15 mouse cellular contexts compared by ENCODE assay signal in the genomic region with DNA sequence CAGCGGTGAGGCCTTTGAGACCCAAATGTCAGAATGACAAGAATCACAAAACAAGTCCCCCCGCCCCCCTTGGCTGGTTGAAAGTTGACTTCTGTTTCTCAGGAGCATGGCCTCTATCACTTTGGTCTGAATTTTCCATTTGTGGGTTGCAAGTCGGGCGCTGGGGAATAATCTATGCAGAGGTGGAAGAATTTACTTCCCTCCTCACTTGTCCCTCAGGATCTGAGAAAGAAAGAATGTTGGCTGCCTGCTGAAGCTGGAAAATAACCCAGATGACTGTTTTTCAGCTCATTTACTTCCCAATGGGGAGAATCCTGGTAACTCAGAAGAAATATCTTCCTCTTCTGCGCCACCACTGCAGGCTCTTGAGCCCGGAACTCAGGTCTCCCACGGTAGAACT. TPM values are rescaled to one million over a fixed set of nuclear protein-coding genes. Genes with fewer than 3 reads are reported as not detected.
"Had no signal": no experiment of that assay in that cellular context is flagged by ENCODE, and none has a peak within 500 bp of the region (broad histone marks: within the 10 kb centered on the region; RNA-seq: fewer than 3 reads in every experiment).

No protein-coding gene starts in this region.

- H3K27ac ChIP-seq: limb, embryonic 15.5 days; liver, embryonic 12.5 days; midbrain, embryonic 10.5 days; neural tube, embryonic 15.5 days; stomach, postnatal 0 days had no signal

- H3K4me1 ChIP-seq: limb, embryonic 15.5 days; liver, embryonic 12.5 days had no signal

- H3K4me2 ChIP-seq: limb, embryonic 15.5 days; liver, embryonic 12.5 days; lung, embryonic 14.5 days; neural tube, embryonic 15.5 days had no signal

- H3K9ac ChIP-seq: limb, embryonic 15.5 days; liver, embryonic 12.5 days; lung, embryonic 14.5 days; neural tube, embryonic 15.5 days had no signal

- H3K36me3 ChIP-seq: limb, embryonic 15.5 days; liver, embryonic 12.5 days had no signal

- ATAC-seq: liver, embryonic 12.5 days had no signal

- DNase-seq: kidney, postnatal 25 days; lung, embryonic 14.5 days; lung, postnatal 10 days; lung, postnatal 4 days; midbrain, embryonic 14.5 days; right cerebral cortex, adult 18-20 months; right cerebral cortex, postnatal 25 days; thymus, postnatal 4 days had no signal

- H3K4me3 ChIP-seq: limb, embryonic 15.5 days; liver, embryonic 12.5 days; midbrain, embryonic 10.5 days; myocyte; neural tube, embryonic 15.5 days had no signal

- H3K9me3 ChIP-seq: limb, embryonic 15.5 days; liver, embryonic 12.5 days; midbrain, embryonic 10.5 days; neural tube, embryonic 15.5 days had no signal

- H3K27me3 ChIP-seq: limb, embryonic 15.5 days; neural tube, embryonic 15.5 days had no signal

RNA-seq across cellular contexts. Expression of a gene that starts 5.5 kb away (rescaled TPM):
- total RNA-seq: megakaryocyte, adult 5-6 weeks had no signal
- polyA plus RNA-seq: myocyte had no signal
